Mouse (Mus musculus) neural tube, embryonic 13.5 days (tissue): ENCODE results near the gene Rbp3. TPM values are rescaled to one million over a fixed set of nuclear protein-coding genes. Genes with fewer than 3 reads are reported as not detected.

ENCODE experiments used
- ATAC-seq: fragments of 200-750 bp; cut with Nextera tagmentation; 2 replicates; pipeline ENCODE4 v1.8.0; 2017; ENCODE audit warnings: low read depth, mild to moderate bottlenecking, moderate TSS enrichment, moderate library complexity
- H3K27ac ChIP-seq: fragments of 300-500 bp; sonication (generic); replicated peaks from 2 replicates; pipeline ENCODE4 v1.5.1; 2015; ENCODE audit warnings: moderate library complexity, mild to moderate bottlenecking, inconsistent platforms
- H3K27me3 ChIP-seq: fragments of 300-500 bp; sonication (generic); 2 replicates; pipeline ENCODE4 v1.6.1; 2015; ENCODE audit warnings: mild to moderate bottlenecking, inconsistent platforms
- H3K36me3 ChIP-seq: fragments of 300-500 bp; sonication (generic); 2 replicates; pipeline ENCODE4 v1.6.1; 2015; ENCODE audit warnings: mild to moderate bottlenecking, inconsistent platforms
- H3K4me1 ChIP-seq: fragments of 300-500 bp; sonication (generic); replicated peaks from 2 replicates; pipeline ENCODE4 v1.6.1; 2015; ENCODE audit warnings: inconsistent platforms
- H3K4me2 ChIP-seq: fragments of 300-500 bp; sonication (generic); 2 replicates; pipeline ENCODE4 v1.6.1; 2015; ENCODE audit warnings: inconsistent platforms, mild to moderate bottlenecking, moderate library complexity
- H3K4me3 ChIP-seq: fragments of 300-500 bp; sonication (generic); 2 replicates; pipeline ENCODE4 v1.5.1; 2015; ENCODE audit warnings: mild to moderate bottlenecking, inconsistent platforms
- H3K9ac ChIP-seq: fragments of 300-500 bp; sonication (generic); 2 replicates; pipeline ENCODE4 v1.6.1; 2015; ENCODE audit warnings: moderate library complexity, mild to moderate bottlenecking, inconsistent platforms
- H3K9me3 ChIP-seq: fragments of 300-500 bp; sonication (generic); 2 replicates; pipeline ENCODE4 v1.6.1; 2016; ENCODE audit warnings: inconsistent platforms
- WGBS: fragments of 180-500 bp; shearing (Covaris S2); methylation state at CpG from one replicate; pipeline ENCODE4 v1.1.7; 2015; 5-methylcytosine and 5-hydroxymethylcytosine counted together
- polyA plus RNA-seq: library from polyadenylated mRNA; unstranded; fragments of >200 nt; fragmentation: Nextera tagmentation; extraction: Ambion mirVana; gene quantifications from 2 replicates; pipeline ENCODE4 v1.2.1, GENCODE M21; 2015

Rbp3 gene
- polyA plus RNA-seq: not detected in 2 replicates

DNA sequence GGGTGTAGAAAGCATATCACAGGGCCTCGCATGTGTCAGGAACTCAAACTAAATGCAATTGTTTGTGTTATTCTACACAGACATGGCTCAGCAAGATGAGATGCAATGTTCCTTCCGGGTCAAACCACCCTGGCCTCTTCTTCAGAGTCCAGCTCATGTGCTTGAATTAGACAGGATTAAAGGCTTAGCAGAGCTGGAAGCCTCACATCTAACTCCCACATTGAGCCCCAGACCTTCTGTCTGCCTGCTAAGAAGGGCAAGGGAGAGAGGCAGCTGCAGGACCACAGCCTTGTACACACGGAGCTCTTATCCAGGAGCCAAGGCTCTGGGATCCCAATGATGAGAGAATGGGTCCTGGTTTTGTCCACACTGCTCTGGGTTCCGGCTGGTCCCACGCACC is at the start of gene Rbp3:
Gene Rbp3 (plus strand): TSS at position 243 of the 400 bp plus-strand sequence.
- Histone ChIP-seq H3K9ac (no peak within 1 kb of the TSS), H3K4me1 (no peaks in the 10 kb centered on the region), H3K9me3 (no peaks in the 10 kb centered on the region), H3K36me3 (no peaks in the 10 kb centered on the region), H3K4me2 (no peak within 1 kb of the TSS), H3K27me3 (no peaks in the 10 kb centered on the region), H3K27ac (no peak within 1 kb of the TSS), H3K4me3 (no peak within 1 kb of the TSS)
- ATAC-seq: no peak
- WGBS: 93% methylated on average over 5 of the region's 5 CpGs

DNA sequence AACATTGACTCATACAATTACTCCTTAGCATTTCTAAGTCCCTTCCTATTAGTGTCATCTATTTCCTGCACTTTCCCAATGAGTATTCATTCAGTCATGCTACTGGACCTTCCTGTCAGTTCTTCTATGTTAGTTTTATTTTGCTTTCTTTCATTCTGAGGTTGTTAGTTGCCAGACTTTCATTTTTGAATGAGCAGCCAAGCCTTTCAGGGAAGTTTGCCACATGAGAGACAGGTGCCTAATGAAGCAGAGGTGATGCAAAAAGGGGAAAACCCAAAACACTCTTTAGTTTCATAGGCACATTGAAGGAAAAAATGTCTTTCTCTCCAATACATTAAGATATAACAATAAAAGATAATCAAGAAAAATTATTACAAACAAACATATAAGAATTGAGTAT is 49.0 kb upstream of the Rbp3 start:
- Histone ChIP-seq H3K9me3 (no peaks in the 10 kb centered on the region), H3K4me2 (no peak overlapping the region), H3K36me3 (no peaks in the 10 kb centered on the region), H3K27ac (no peak overlapping the region), H3K4me3 (no peak overlapping the region), H3K9ac (no peak overlapping the region), H3K4me1 (no peaks in the 10 kb centered on the region), H3K27me3 (no peaks in the 10 kb centered on the region)
- ATAC-seq: no peak

DNA sequence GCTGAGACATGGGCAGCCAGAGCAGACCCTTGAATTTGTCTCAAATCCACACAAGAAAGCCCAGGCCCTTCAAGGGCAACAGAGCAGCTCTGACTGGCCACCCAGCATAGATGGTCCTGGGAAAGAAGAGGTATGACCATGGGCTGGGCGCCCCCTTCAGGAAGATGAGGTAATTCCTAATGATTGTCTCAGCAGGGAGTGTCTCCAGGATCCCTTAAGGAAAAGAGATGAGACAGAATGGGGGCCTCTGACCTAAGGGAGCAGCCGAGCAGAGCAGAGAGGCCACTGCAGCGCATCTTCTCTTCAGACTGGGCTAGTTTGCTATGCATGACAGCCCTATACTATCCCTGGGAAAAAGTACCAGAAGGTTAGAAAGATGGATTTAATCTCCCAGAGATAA is 40.1 kb upstream of the Rbp3 start:
- no peak overlapping the region for H3K4me2 ChIP-seq
- no peaks in the 10 kb centered on the region for H3K36me3 ChIP-seq
- H3K9ac ChIP-seq: no peak overlapping the region
- ATAC-seq: no peak
- WGBS: 34% methylated on average over 3 of the region's 3 CpGs
- peaks cover 5% of the 10 kb centered on the region for H3K4me1 ChIP-seq
- no peak overlapping the region for H3K27ac ChIP-seq
- no peak overlapping the region for H3K4me3 ChIP-seq
- peaks cover 13% of the 10 kb centered on the region for H3K27me3 ChIP-seq
- H3K9me3 ChIP-seq: no peaks in the 10 kb centered on the region

DNA sequence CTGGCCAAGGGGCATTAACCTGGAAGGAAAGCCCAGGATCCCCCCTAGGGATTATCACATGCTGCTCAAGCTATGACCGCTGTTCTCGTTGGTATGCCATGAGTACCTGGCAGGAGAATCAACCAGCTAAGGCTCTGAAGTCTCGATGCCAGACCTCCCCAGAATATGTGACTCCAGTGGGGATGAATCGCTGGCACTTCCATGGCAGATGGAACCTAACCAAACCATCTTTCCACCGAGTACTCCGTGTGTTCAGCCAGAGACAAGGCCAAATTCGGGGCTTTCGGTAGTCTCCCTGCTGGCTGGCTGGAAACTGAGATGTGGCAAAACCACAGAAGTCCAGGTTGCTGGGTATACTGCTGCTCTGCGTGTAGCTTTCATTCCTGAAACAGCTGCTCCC is 39.6 kb upstream of the Rbp3 start:
- Histone ChIP-seq H3K27ac (no peak overlapping the region), H3K9ac (no peak overlapping the region), H3K9me3 (no peaks in the 10 kb centered on the region), H3K27me3 (peaks cover 16% of the 10 kb centered on the region), H3K4me1 (peaks cover 10% of the 10 kb centered on the region), H3K36me3 (no peaks in the 10 kb centered on the region), H3K4me3 (no peak overlapping the region), H3K4me2 (no peak overlapping the region)
- WGBS: 94% methylated on average over 9 of the region's 9 CpGs
- ATAC-seq: no peak

DNA sequence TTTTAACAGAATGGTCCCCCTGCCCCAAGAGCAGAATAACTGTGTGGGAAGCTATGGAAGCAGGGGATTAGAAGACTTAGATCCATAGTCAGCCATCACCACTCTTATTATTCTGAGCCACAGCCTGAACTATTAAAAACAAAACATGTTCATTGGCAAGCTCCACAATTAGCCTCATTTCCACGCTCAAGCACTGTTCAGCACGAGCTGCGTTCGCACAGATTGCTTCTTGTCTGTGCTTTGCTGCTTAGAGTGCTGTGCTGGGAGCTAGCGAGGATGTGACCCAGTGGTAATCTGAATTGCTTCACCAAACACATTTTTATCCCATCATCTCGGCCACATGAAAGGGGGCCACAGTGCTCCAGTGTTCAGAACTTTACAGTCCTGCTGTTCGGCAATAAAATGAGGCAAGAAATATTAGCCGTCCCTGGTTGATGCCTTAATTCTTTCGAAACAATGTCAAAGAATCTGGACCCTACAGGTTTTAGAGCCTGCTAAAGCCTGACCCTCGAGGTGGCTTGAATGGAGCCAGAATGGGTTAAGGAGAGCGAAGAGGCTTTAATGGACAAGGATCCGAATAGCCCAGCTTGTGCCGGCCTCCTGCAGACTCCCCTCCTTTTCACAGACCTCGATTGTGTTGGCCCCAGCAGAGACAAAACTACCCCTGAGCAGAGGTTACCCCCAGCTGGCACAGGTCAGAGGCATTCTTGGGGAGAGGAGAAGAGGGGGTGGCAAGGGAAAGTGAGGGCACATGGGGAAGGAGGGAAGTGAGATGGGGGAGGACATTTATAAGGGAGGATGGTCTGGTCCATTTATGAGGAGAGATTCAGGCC is 32.9 kb upstream of the Rbp3 start:
- H3K4me3 ChIP-seq: no peak overlapping the region
- H3K4me1 ChIP-seq: peaks cover 48% of the 10 kb centered on the region
- peaks cover 83% of the 10 kb centered on the region for H3K27me3 ChIP-seq
- WGBS: 7% methylated on average over 14 of the region's 14 CpGs
- no peaks in the 10 kb centered on the region for H3K36me3 ChIP-seq
- H3K27ac ChIP-seq: no peak overlapping the region
- no peak overlapping the region for H3K4me2 ChIP-seq
- H3K9ac ChIP-seq: no peak overlapping the region
- 0 out of 2 replicates have a peak, but pooled peaks have one; percentile 32 for ATAC-seq
- no peaks in the 10 kb centered on the region for H3K9me3 ChIP-seq

DNA sequence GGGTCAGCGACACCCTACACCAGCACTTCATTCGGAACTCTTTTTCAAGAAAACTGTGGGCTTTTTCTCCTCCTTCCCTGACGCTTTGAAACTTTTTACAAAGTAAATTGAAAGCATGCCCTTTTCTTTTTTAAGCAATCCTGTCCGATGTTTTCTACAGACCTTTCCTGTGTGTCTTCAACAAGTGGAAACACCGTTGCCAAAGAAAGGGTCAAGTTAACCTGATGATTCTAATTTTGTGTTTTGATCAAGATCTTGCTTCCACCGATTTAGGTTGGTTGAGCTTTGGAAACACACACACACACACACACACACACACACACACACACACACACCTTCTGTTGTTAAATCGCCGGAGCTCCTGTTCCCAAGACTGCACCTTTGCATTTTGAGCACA is 31.0 kb upstream of the Rbp3 start:
- Histone ChIP-seq H3K4me1 (peaks cover 48% of the 10 kb centered on the region), H3K4me2 (peak overlapping the region; percentile 87), H3K4me3 (peak overlapping the region; percentile 52), H3K9ac (peak overlapping the region; percentile 64), H3K36me3 (no peaks in the 10 kb centered on the region), H3K27me3 (peaks cover 92% of the 10 kb centered on the region), H3K27ac (no peak overlapping the region), H3K9me3 (no peaks in the 10 kb centered on the region)
- no peak for ATAC-seq
- WGBS: 14% methylated on average over 8 of the region's 8 CpGs

DNA sequence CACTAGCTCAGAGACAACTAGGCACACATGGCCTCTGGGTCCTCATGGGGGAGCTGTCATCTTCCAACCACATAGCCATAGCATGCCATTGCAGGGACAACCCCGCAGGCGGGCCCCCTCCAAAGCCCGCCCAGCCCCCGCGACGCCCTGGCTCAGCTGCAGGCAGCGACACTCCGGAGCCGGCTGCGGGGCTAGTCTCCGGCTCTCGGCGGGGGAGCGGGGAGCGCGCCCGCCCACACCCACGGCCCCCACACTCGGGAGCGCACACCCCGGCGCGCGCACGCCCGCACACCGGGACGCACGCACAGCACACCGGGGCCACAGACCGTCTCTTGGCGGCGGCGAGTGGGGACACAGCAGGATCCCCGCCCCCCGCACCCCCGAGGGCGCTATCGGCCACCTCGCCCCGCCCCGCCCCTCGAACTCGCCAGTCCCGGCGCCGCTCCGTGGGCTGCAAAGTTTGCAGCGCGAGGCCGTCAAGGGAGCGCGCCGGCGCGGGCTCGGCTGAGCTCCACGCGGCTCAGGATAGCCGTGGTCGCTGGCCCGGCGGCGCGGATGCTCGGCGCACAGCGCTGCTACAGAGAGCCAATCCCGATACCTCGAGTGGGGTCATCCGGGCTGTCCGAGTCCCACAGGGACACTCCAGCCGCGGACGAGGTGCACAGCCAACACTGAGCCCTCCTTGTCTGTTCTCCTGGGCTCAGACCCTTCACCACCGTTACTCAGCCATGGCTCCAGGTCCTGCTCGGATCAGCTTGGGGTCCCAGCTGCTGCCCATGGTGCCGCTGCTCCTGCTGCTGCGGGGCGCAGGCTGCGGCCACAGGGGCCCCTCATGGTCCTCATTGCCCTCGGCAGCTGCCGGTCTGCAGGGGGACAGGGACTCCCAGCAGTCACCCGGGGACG is 30.4 kb upstream of the Rbp3 start, which contains the start of gene Gdf10:
Gene Gdf10 (plus strand): TSS at position 420 of the 903 bp plus-strand sequence.
- peak; percentile 83 for ATAC-seq
- Histone ChIP-seq H3K9me3 (no peaks in the 10 kb centered on the region), H3K4me3 (peak within 1 kb of the TSS; percentile 52), H3K27ac (peak within 1 kb of the TSS; percentile 54; the same call in 1 of the 2 replicates), H3K4me1 (peaks cover 45% of the 10 kb centered on the region), H3K9ac (peak within 1 kb of the TSS; percentile 64), H3K36me3 (no peaks in the 10 kb centered on the region), H3K27me3 (peaks cover 87% of the 10 kb centered on the region), H3K4me2 (peak within 1 kb of the TSS; percentile 87)
- WGBS: under 1% methylated on average over 77 of the region's 85 CpGs

DNA sequence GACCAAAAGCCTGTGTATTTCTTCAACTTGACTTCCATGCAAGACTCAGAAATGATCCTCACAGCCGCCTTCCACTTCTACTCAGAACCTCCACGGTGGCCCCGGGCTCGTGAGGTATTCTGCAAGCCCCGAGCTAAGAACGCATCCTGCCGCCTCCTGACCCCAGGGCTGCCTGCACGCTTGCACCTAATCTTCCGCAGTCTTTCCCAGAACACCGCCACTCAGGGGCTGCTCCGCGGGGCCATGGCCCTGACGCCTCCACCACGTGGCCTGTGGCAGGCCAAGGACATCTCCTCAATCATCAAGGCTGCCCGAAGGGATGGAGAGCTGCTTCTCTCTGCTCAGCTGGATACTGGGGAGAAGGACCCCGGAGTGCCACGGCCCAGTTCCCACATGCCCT is 21.9 kb upstream of the Rbp3 start:
- Histone ChIP-seq H3K9me3 (no peaks in the 10 kb centered on the region), H3K27me3 (peaks cover 38% of the 10 kb centered on the region), H3K9ac (no peak overlapping the region), H3K36me3 (no peaks in the 10 kb centered on the region), H3K4me2 (no peak overlapping the region), H3K27ac (no peak overlapping the region), H3K4me1 (no peaks in the 10 kb centered on the region), H3K4me3 (no peak overlapping the region)
- WGBS: 68% methylated on average over 17 of the region's 17 CpGs
- ATAC-seq: no peak

DNA sequence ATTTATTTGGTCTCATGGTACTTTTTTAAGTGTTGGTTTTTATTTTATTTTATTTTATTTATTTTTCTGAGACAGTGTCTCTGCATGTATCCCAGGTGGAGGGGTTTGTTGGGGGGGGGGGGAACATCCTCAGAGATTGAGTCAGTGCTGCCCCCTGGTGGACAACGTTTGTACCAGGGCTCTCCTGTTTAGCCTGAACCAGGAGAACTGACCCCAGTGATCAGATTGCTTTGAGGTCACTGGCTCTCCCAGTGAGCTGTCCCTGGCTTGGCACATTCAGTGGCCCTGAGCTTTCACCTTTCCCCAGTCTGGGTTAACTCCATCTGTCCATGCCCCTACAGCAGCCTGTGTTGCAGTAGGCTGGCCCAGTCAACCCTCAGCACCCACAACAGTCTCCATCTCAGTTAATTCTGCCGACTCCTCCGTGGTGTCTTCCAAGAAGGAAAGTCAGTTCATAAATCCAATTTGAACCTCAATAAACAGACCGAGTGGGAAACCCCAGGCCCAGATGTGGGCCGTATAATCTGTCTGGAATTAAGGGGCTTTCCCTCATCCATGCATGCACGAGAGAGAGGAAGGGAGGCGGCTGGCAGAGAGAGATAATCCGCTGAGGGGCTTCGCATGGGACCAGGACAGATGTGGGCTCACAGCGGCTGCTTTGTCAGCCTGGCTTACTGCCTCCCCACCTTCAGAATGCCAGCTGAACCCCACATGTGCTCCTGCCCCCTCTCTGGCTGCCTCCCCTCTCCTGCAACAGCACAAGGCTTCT is 20.7 kb upstream of the Rbp3 start:
- ATAC-seq: peak; percentile 41; the same call in 1 of the 2 replicates
- H3K4me3 ChIP-seq: no peak overlapping the region
- H3K27me3 ChIP-seq: peaks cover 31% of the 10 kb centered on the region
- H3K9me3 ChIP-seq: no peaks in the 10 kb centered on the region
- 64% methylated on average over 10 of the region's 10 CpGs for WGBS
- no peak overlapping the region for H3K9ac ChIP-seq
- H3K27ac ChIP-seq: no peak overlapping the region
- H3K36me3 ChIP-seq: no peaks in the 10 kb centered on the region
- no peaks in the 10 kb centered on the region for H3K4me1 ChIP-seq
- H3K4me2 ChIP-seq: no peak overlapping the region

DNA sequence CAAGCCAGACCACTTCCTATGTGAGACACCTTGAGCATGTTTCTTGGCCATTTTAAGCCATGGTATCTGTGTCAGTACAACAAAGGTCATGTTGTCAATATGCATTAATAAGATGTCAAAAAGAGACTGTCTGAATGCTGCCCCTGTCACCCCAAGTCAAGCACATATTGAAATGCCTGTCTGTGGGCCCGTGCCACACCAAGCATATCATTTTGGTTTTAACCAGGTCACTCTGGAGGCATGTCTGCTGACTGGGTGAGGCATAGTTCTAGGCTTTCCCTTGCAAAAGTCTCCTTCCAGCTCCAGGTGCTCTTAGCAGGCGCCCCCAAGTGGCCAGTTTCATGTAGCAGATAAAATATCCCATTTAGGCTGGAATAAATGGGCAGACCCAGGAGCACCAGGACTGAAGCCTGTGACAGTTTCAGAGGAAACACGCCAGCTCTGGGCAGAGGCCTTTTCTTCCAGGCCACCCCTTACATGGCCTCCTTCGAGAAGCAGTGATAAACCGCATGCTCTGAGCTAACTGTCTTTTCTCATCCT is 20.0 kb upstream of the Rbp3 start:
- Histone ChIP-seq H3K9ac (no peak overlapping the region), H3K36me3 (no peaks in the 10 kb centered on the region), H3K4me3 (no peak overlapping the region), H3K27ac (no peak overlapping the region), H3K4me2 (no peak overlapping the region), H3K27me3 (peaks cover 31% of the 10 kb centered on the region), H3K9me3 (no peaks in the 10 kb centered on the region), H3K4me1 (no peaks in the 10 kb centered on the region)
- WGBS: 46% methylated on average over 5 of the region's 5 CpGs
- no peak for ATAC-seq

DNA sequence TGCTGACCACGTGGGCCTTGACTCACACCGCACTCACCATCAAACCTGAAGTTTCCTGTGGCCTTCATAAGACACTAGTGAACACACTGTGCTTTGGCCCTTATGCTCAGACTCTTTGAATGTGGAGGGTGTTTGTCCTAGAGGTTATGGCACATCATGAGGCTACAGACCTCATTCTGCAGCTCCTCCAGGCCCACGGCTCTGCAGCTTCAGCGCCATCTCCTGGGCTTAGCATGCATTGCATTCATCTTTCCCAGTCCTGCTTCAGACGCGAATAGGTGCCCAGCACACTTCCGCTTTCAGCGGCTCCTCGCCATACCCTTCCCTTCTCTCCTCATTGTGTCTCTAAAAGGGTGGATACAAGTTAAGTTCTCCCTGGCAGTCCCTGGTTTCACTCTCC is 14.7 kb upstream of the Rbp3 start:
- no peaks in the 10 kb centered on the region for H3K36me3 ChIP-seq
- H3K9me3 ChIP-seq: no peaks in the 10 kb centered on the region
- H3K9ac ChIP-seq: peak overlapping the region; percentile 54
- 24% methylated on average over 9 of the region's 9 CpGs for WGBS
- 0 out of 2 replicates have a peak, but pooled peaks cover 5% of the 10 kb centered on the region for H3K27me3 ChIP-seq
- no peak overlapping the region for H3K27ac ChIP-seq
- peak overlapping the region; percentile 42 for H3K4me2 ChIP-seq
- H3K4me1 ChIP-seq: peaks cover 3% of the 10 kb centered on the region
- H3K4me3 ChIP-seq: no peak overlapping the region
- peak; percentile 65 for ATAC-seq
